Mouse (Mus musculus): ENCODE results near the gene Smad6. TPM values are rescaled to one million over a fixed set of nuclear protein-coding genes. Genes with fewer than 3 reads are reported as not detected.

Gene Smad6
- polyA plus RNA-seq, 1 experiment: 1.3 TPM

- peaks cover 4% of the 10 kb centered on the region; the same call in 1 of the 2 replicates for H3K4me1 ChIP-seq (ENCODE audit: control insufficient read depth, insufficient read depth, low read length)
- no peak overlapping the region for H3K27ac ChIP-seq (ENCODE audit: control insufficient read depth, insufficient read depth, low read depth, low read length, poor library complexity)
- 87% methylated on average over 8 of the region's 8 CpGs for WGBS
- TF ChIP-seq POLR2A (IDR thresholded peaks at IDR 0.05; ENCODE audit: borderline replicate concordance, control insufficient read depth, low read depth, low read length) (no peak), CTCF (IDR thresholded peaks at IDR 0.05; ENCODE audit: control insufficient read depth, insufficient read depth, low read length) (no peak)
- no peak overlapping the region for H3K4me3 ChIP-seq (replicated peaks; ENCODE audit: control insufficient read depth, low read depth, low read length)
Observed at GRCm38 (mm10) chr9:64042216-64042615, 20.4 kb upstream of the Smad6 start.

- H3K4me1 ChIP-seq (ENCODE audit: control insufficient read depth, insufficient read depth, low read length): no peaks in the 10 kb centered on the region
- WGBS: 41% methylated on average over 6 of the region's 6 CpGs
- H3K27ac ChIP-seq (ENCODE audit: control insufficient read depth, insufficient read depth, low read depth, low read length, poor library complexity): no peak overlapping the region
- no peak overlapping the region for H3K4me3 ChIP-seq (replicated peaks; ENCODE audit: control insufficient read depth, low read depth, low read length)
- no peak for TF ChIP-seq POLR2A (IDR thresholded peaks at IDR 0.05; ENCODE audit: borderline replicate concordance, control insufficient read depth, low read depth, low read length)
- no peak for TF ChIP-seq CTCF (IDR thresholded peaks at IDR 0.05; ENCODE audit: control insufficient read depth, insufficient read depth, low read length)
Observed at GRCm38 (mm10) chr9:64029908-64030631, 8.2 kb upstream of the Smad6 start.

GRCm38 (mm10) chr9:64025565-64025964 is 3.7 kb upstream of the Smad6 start:
- TF ChIP-seq POLR2A (IDR thresholded peaks at IDR 0.05; ENCODE audit: borderline replicate concordance, control insufficient read depth, low read depth, low read length) (no peak), CTCF (IDR thresholded peaks at IDR 0.05; ENCODE audit: control insufficient read depth, insufficient read depth, low read length) (peak; percentile 74)
- no peak overlapping the region for H3K4me3 ChIP-seq (replicated peaks; ENCODE audit: control insufficient read depth, low read depth, low read length)
- no peaks in the 10 kb centered on the region for H3K4me1 ChIP-seq (ENCODE audit: control insufficient read depth, insufficient read depth, low read length)
- no peak overlapping the region for H3K27ac ChIP-seq (ENCODE audit: control insufficient read depth, insufficient read depth, low read depth, low read length, poor library complexity)
- 2% methylated on average over 3 of the region's 3 CpGs for WGBS

GRCm38 (mm10) chr9:64024976-64025375 is 3.1 kb upstream of the Smad6 start:
- TF ChIP-seq CTCF (IDR thresholded peaks at IDR 0.05; ENCODE audit: control insufficient read depth, insufficient read depth, low read length) (peak; percentile 42), POLR2A (IDR thresholded peaks at IDR 0.05; ENCODE audit: borderline replicate concordance, control insufficient read depth, low read depth, low read length) (no peak)
- no peak overlapping the region for H3K27ac ChIP-seq (ENCODE audit: control insufficient read depth, insufficient read depth, low read depth, low read length, poor library complexity)
- H3K4me3 ChIP-seq (replicated peaks; ENCODE audit: control insufficient read depth, low read depth, low read length): no peak overlapping the region
- WGBS: 0% methylated on average over 2 of the region's 2 CpGs
- H3K4me1 ChIP-seq (ENCODE audit: control insufficient read depth, insufficient read depth, low read length): no peaks in the 10 kb centered on the region

GRCm38 (mm10) chr9:64022562-64023366 is 905 bp upstream of the Smad6 start:
- 1% methylated on average over 54 of the region's 54 CpGs for WGBS
- Histone ChIP-seq H3K4me3 (replicated peaks; ENCODE audit: control insufficient read depth, low read depth, low read length) (peak overlapping the region; percentile 45), H3K27ac (ENCODE audit: control insufficient read depth, insufficient read depth, low read depth, low read length, poor library complexity) (peak overlapping the region; percentile 34; the same call in 1 of the 2 replicates), H3K4me1 (ENCODE audit: control insufficient read depth, insufficient read depth, low read length) (no peaks in the 10 kb centered on the region; the same call in 1 of the 2 replicates)
- TF ChIP-seq CTCF (IDR thresholded peaks at IDR 0.05; ENCODE audit: control insufficient read depth, insufficient read depth, low read length): no peak

- Histone ChIP-seq H3K4me3 (replicated peaks; ENCODE audit: control insufficient read depth, low read depth, low read length) (no peak overlapping the region), H3K27ac (ENCODE audit: control insufficient read depth, insufficient read depth, low read depth, low read length, poor library complexity) (no peak overlapping the region), H3K4me1 (ENCODE audit: control insufficient read depth, insufficient read depth, low read length) (no peaks in the 10 kb centered on the region; the same call in 1 of the 2 replicates)
- WGBS: under 1% methylated on average over 32 of the region's 32 CpGs
- no peak for TF ChIP-seq CTCF (IDR thresholded peaks at IDR 0.05; ENCODE audit: control insufficient read depth, insufficient read depth, low read length)
- no peak for TF ChIP-seq POLR2A (IDR thresholded peaks at IDR 0.05; ENCODE audit: borderline replicate concordance, control insufficient read depth, low read depth, low read length)
Observed at GRCm38 (mm10) chr9:64021319-64021850, 474 bp downstream of the Smad6 start.

GRCm38 (mm10) chr9:64020606-64021318 is 1.1 kb downstream of the Smad6 start:
- TF ChIP-seq CTCF (IDR thresholded peaks at IDR 0.05; ENCODE audit: control insufficient read depth, insufficient read depth, low read length) (no peak), POLR2A (IDR thresholded peaks at IDR 0.05; ENCODE audit: borderline replicate concordance, control insufficient read depth, low read depth, low read length) (no peak)
- H3K27ac ChIP-seq (ENCODE audit: control insufficient read depth, insufficient read depth, low read depth, low read length, poor library complexity): no peak overlapping the region; the same call in 1 of the 2 replicates
- H3K4me1 ChIP-seq (ENCODE audit: control insufficient read depth, insufficient read depth, low read length): no peaks in the 10 kb centered on the region; the same call in 1 of the 2 replicates
- no peak overlapping the region for H3K4me3 ChIP-seq (replicated peaks; ENCODE audit: control insufficient read depth, low read depth, low read length)
- WGBS: under 1% methylated on average over 88 of the region's 89 CpGs
